Mouse (Mus musculus): ENCODE measurements around the gene Bbs12.

DNA sequence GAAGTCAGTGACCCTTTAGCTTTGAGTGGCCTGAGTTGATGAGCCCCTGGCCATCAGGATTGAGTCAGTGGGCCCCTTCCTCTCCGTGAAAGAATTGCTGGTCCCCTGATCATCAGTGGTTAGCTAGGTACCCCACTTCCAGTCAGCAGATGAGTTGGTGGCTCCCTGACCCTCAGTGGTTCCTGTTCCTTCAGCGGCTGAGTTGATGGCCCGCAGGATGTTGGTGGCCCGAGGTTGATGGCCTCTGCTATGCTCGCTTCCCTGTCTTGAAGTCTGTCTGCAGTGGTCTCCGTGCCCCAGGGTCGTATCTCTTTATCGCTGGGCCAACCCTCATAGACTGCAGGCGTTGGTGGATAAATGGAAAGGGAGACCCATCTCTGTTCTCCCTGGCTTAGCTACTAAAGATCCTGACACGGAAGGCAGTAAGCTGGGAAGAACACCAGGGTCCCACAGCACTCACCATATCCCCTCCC, 421 bp upstream of the Bbs12 start:
- TF ChIP-seq CTCF (conservative IDR thresholded peaks at IDR 0.05; ENCODE audit: insufficient read depth, insufficient read length, low read depth, low read length) = no peak
- no peak for TF ChIP-seq POLR2A (IDR thresholded peaks at IDR 0.05; ENCODE audit: low read depth, low read length)

Measured in kidney, adult 2 months (tissue).